Mouse (Mus musculus): ENCODE data around the gene Arhgap8.
"Not testable (repeated sequence)": the region's sequence is repeated elsewhere in the genome, so short reads cannot be mapped to it uniquely, and the experiment has no call there.

Arhgap8 gene

DNA sequence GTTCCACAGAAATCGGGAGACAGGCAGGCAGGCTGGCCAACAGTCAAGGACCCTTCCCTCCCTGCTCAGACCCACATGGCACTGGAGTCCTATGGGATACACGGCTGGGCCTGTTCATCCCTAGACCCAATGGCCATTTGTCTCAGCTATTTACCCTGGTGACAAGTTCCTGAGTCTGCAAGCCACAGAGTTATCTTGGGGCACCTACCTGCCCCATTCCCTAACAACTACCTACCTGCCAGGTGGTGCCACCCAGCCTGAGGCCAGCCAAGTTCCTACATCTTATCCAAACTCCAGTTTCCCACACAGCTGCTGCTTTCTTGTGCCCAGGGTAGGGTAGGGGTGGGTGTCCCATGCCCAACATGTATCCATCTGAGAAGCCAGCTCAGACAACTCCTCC, 21.7 kb upstream of the Arhgap8 start:
- DNase-seq = no peak

DNA sequence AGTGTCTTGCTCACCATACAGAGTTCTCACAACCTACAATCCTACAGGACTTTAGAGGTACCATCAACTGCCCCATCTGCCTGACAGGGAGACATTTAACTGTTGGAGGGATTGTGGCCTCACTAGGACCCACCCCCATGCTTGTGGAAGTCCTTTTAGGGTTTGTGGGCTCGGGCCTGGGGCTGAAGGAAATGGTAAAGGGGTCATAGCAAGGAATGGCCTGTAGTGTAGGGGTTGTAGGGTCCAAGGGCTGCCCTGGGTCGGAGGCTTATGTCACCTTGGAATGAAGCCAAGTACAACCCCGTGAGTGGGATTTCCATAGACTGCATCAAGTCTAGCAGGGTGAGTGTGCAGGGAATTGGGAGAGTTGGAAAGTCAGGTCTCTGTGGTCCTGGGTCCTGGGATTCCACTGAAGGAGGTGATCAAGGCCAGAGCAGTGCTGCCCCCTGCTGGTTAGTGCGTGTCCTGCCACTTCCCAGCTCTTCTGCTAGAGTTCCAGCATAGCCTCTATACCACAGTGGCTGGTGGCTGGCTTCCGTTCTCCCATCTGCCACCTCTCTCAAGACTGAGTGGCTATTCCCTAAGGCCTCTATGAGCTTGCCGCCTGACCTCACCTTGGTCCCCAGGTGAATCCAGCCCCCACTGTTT, 19.6 kb upstream of the Arhgap8 start:
- peak; percentile 65 to 87 for DNase-seq

DNA sequence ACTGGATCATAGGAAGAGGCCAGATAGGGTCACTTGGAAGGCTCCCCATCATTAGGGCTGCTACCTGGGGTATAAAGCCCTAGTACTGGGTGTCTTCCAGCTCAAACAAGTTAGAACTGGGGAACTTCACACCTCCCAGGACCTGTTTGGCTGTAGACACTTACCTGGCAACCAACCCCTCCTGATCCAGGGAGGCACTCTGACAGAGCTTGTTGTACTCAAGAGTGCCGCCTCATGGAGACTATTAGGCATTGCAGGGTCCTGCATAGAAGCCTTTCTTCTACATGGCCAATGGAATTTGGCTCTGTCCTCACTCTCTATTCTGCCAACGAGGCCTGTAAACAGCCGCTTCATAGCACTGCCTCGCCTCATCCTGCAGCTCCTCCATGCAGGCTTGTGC, 17.9 kb upstream of the Arhgap8 start:
- peak; percentile 62 to 67 for DNase-seq

DNA sequence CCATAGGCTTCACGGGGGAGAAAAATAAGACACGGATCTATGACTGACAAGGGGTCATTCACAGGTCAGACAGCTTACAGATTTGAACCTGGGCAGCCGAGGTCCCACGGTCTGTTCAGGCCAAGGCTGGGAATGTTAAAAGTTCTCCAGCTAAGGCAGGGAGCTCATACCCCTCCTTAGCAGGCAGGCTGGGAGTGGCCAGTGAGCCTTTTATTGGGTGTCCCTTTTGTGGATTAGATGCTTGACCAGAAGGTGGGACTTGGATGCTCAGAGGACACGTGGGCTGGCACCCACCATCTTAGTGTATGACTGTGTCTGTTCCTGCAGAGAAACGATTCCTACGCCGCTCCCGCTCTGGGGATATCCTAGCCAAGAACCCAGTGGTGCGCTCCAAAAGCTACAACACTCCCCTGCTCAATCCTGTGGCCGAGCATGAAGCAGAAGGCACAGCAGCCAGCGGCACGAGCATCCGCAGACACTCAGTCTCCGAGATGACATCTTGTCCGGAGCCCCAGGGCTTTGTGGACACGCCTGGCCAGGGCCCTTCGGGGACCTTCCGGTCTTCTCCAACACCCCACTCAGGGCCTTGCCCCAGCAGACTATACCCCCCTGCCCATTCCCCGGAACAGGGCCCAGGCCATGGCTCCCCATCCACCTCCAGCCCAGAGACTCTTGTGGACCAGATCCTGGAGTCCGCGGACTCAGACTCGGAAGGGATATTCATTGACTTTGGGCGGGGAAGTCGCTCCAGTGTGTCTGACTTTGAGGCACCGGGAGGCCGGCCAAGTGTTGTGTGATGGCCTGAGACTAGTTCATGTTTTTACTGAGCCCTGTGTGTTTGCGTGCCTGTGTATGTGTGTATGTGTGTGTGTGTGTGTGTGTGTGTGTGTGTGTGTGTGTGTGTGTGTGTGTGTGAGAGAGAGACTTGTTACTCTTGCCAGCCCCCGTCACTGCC, 17.2 kb upstream of the Arhgap8 start:
- peak; percentile 46 to 71 for DNase-seq

DNA sequence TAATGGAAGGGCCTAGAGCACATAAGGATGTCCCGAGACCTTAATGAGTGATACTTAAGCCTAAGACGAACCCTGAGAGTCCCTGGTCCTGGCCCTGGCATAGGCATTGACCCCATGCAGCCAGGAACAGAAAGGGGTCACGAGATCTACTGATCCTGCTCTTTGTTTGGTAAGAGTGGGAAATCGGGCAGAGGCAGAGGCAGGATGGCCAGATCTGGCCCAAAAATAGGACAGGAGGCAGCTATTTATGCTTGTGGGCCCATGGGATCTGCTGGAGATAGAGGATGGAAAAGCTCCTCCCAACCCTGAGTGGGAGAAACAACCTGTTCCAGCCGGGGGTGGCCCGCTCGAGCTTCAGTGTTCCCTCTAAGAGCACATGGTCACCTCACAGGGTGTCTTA, 15.9 kb upstream of the Arhgap8 start:
- no peak for DNase-seq

DNA sequence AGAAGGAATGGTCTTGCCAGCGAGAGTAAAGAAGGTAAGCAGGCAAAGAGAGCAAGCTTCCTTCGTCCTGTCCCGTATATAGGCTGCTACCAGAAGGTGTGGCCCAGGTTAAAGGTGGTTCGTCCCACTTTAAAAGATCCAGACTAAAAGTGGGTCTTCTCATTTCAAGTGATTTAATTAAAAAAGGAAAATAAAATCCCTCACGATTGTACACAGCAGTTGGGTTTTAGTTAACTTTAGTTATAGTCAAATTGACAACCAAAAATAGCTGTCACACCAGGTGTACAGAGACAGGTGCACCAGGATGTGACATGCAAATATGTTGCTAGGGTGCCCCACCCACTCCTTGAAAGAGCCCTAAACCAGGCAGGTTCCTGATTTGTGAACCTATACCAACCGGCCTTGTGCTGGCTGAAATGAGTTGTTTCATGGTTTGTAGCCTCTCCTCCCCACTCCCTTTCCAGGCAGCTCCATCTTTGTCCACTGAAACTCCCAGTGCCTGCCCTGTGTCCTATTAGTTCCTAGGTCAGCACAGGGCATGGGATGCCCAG, 14.4 kb upstream of the Arhgap8 start:
- no peak for DNase-seq

DNA sequence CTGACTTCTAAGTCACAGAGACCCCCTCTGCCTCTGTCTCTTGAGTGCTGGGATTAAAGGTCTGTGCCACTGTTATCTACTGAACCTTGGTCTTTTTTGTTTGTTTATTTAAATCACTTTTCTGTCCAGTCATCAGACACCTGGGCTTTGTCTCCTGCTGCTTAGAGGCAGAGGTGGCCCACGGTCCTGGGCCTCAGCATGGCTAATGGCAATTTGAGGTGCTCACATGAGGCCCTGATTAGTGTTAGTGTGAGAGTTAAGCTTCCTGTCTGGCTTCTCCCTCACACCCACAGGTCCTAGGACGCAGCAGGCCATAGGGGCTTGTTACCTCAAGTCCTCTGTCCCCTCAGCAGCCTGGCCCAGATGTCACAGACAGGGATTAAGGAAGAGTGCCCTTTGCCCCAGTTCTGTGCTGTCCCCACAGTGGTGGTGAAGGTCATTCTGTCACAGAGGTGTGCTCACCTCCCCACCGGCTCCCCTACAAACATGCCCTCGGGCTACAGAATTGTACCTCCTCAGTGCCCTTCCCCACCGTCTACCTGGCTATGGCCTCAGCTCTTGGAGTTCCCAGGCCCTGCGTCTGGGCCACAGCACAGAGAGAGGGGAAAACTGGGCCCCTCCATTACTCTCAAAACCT, 12.8 kb upstream of the Arhgap8 start:
- DNase-seq = no peak

GRCm38 (mm10) chr15:84712566-84713405, 7.1 kb upstream of the Arhgap8 start:
- peak in 1 of 2 experiments; percentile 24 for DNase-seq

DNA sequence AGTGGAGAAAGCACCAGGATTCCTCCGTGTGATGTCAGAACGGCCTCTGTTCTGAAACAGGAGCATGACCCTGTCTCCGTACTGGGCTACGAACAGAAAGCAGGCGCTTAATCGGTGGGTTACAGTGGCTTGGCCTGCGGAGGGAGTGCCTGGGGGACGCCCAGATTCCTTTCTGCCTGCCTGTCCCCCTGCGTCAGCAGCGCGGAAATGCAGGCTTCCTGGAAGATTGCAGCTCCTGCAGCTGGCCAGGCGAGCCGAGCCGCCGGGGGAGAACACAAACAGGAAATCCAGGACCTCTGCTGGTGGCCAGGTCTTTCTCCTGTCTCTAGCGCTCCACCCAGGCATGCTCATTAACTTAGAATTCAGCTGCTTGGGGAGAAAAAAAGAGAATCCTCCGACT, 5.1 kb upstream of the Arhgap8 start:
- peak; percentile 88 to 91 for DNase-seq

GRCm38 (mm10) chr15:84715132-84715531, 4.7 kb upstream of the Arhgap8 start:
- DNase-seq = no peak

DNA sequence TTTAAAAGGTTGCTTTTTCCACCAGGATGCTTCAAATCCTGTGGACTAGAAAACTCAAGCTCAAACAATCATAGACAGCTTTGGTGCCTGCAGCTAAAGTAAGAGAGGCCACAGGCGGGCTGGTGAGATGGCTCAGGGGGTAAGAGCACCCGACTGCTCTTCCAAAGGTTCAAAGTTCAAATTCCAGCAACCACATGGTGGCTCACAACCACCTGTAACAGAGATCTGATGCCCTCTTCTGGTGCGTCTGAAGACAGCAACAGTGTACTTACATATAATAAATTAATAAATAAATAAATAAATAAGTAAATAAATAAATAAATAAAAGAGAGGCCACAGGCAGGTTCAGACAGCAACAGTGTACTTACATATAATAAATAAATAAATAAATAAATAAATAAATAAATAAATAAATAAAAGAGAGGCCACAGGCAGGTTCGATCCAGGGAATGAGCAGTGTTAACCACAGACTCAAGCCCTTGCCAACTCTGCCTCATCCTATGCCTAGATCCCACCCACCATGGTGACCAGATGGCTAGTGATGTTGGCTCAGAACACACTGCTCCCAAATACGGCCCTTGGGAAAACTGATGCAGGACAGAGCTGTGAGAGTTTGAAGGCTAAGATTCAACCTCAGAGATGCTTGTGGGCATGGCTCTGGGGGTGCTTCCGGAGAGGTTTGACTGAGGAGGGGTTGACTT, 2.1 kb upstream of the Arhgap8 start:
- peak in 1 of 2 experiments; percentile 37 for DNase-seq

DNA sequence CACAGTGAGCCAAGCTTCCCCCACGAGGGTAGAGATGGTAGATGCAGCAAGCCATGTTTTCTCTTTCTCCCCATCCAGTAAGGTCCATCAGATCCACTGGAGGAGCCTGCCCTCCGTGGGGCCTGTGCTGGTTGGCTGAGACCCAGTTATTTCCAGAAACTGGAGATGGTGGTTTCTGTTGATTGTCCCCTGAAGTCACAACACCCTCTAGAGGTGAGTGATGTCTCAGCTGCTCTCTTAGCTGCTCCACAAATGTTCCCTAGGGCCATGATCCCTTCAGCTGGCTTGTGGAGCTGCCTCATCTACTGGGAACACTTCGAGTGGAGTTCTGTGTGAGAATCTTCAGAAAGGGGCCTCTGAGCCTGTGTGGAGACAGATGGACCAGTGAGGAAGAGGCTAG, 1.1 kb upstream of the Arhgap8 start:
- DNase-seq = no peak

DNA sequence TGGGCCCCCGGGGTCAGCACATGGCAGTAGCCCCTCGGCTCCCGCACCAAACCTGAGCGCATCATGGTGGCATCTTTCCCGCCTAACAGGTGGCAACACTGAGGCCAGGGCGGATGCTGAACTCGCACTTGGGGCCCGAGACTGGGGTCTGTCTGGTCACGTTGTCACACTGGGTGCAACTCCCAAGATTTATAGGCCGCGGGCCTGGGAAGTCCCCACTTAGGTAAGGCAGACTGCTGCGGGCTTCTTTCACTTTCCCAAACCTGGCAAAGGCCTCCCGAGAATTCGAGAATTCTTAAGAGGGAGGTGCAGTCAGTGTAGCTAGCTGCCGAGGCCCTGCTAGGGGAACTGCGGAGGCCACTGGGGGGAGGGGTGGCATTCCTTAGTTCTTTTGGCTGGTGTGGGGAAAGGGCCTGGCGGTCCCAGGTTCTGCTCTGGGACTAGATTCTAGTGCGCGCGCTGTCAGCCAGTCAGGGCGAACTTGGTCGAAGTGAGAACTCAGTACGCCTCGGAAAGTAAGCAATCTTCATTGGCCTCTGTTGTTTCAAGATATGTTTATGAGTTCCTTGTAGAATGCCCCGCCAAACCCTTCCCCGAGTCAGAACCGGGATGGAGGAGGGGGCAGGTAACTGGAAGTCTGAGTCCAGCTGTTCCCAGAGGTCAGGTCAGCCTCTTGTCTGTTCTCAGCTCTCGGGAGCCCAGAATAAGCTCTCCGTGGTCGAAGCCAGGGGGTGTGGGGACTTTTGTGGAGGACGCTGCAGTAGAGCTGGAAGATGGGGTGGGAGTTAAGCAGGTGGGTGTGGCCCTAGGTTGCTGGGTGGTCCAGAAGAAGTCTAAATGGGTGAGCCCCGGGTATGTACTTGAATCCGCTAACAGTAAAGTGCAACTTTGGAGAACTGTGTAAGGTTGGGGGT, 696 bp downstream of the Arhgap8 start:
- DNase-seq = peak; percentile 26 to 59

DNA sequence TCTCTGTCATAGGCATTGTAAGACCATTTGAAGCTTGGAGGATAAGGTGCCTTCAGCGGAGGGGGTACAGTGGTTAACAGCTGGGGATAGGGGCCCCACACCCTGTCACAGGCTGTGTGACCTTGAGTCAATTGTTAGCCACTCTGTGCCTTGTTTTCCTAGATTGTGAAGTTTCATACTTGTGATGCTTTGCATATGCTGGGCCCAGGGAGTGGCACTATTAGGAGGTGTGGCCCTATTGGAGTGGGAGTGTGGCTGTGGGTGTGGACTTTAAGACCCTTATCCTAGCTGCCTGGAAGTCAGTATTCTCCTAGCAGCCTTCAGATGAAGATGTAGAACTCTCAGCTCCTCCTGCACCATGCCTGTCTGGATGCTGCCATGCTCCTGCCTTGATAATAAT, 3.8 kb downstream of the Arhgap8 start:
- not testable (repeated sequence) for DNase-seq

DNA sequence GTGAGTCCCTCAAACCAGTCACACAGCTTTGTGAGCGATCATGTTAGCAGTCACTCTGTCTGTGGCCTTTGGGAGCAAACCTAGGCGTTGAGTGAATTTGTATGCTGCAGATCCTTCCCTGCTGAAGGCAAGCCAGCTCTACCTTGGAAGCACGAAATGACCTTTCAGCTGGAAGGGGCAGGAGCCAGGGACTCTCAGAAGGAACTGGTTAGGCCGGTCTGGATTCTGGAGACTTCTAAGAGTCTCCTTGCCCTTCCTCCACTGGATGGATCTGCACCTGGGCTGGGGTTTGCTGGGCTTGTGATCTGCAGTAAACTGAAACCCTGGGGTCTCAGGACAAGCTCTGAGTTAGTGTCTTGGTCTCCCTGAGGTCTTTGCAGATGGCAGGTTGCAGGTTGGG, 4.3 kb downstream of the Arhgap8 start:
- DNase-seq = no peak

GRCm38 (mm10) chr15:84729685-84730084, 9.8 kb downstream of the Arhgap8 start:
- no peak for DNase-seq

DNA sequence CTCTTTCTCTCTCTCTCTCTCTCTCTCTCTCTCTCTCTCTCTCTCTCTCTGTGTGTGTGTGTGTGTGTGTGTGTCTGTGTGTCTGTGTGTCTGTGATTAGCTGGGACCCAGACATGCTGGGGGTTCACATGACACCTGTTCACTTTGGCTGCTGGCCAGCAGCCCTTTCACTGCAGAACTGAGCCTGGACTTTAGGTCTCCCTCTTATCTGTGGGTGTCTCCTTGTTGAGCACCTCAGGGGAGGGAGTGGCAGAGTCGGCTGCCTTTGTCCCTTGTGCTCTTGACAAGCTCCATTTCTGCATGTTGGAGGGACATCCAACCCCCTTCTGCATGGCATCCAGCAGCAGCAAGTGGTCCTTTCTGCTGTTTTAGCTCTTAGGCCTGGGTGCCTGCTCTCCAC, 11.0 kb downstream of the Arhgap8 start:
- DNase-seq = no peak

- no peak for DNase-seq
These were observed 12.0 kb downstream of the Arhgap8 start for GRCm38 (mm10) chr15:84731676-84732424.

DNA sequence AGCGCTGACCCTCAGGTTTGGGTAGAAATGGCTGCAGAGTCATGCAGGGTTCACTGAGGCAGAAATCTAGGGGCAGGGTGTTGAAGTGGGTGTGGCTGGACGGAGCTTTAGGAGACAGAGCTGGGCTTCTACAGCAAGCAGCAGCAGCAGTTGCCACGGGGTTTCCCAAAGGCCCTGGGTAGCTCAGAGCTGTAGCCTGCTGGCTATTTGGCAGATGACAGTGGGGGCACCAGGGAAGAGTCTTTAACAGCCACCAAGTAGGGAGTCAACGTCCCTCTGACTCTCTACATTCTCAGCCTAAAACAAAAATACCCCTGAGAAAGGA, 12.5 kb downstream of the Arhgap8 start:
- DNase-seq = no peak
